Mouse (Mus musculus) neural tube, embryonic 15.5 days (tissue): ENCODE data around the gene Mga. TPM values are rescaled to one million over a fixed set of nuclear protein-coding genes. Genes with fewer than 3 reads are reported as not detected.

ENCODE experiments used
- ATAC-seq: fragments of 200-750 bp; cut with Nextera tagmentation; 2 replicates; pipeline ENCODE4 v1.8.0; 2017; ENCODE audit warnings: mild to moderate bottlenecking, moderate TSS enrichment, moderate library complexity; ENCODE audit not compliant: low FRiP score
- H3K27ac ChIP-seq: fragments of 300-500 bp; sonication (generic); replicated peaks from 2 replicates; pipeline ENCODE4 v1.5.1; 2015; ENCODE audit warnings: mild to moderate bottlenecking, inconsistent platforms
- H3K27me3 ChIP-seq: fragments of 300-500 bp; sonication (generic); replicated peaks from 2 replicates; pipeline ENCODE4 v1.6.1; 2015; ENCODE audit warnings: inconsistent platforms
- H3K36me3 ChIP-seq: fragments of 300-500 bp; sonication (generic); 2 replicates; pipeline ENCODE4 v1.6.1; 2015; ENCODE audit warnings: inconsistent platforms
- H3K4me1 ChIP-seq: fragments of 300-500 bp; sonication (generic); 2 replicates; pipeline ENCODE4 v1.6.1; 2015; ENCODE audit warnings: inconsistent platforms
- H3K4me2 ChIP-seq: fragments of 300-500 bp; sonication (generic); 2 replicates; pipeline ENCODE4 v1.6.1; 2015; ENCODE audit warnings: inconsistent platforms, mild to moderate bottlenecking, moderate library complexity
- H3K4me3 ChIP-seq: fragments of 300-500 bp; sonication (generic); replicated peaks from 2 replicates; pipeline ENCODE4 v1.5.1; 2015; ENCODE audit warnings: mild to moderate bottlenecking, inconsistent platforms
- H3K9ac ChIP-seq: fragments of 300-500 bp; sonication (generic); replicated peaks from 2 replicates; pipeline ENCODE4 v1.6.1; 2015; ENCODE audit warnings: mild to moderate bottlenecking, inconsistent platforms
- H3K9me3 ChIP-seq: fragments of 300-500 bp; sonication (generic); replicated peaks from 2 replicates; pipeline ENCODE4 v1.6.1; 2016; ENCODE audit warnings: inconsistent platforms
- WGBS: fragments of 180-500 bp; shearing (Covaris S2); methylation state at CpG from one replicate; pipeline ENCODE4 v1.1.7; 2015; ENCODE audit warnings: mixed read lengths; 5-methylcytosine and 5-hydroxymethylcytosine counted together
- polyA plus RNA-seq: library from polyadenylated mRNA; unstranded; fragments of >200 nt; fragmentation: Nextera tagmentation; extraction: Ambion mirVana; gene quantifications from 2 replicates; pipeline ENCODE4 v1.2.1, GENCODE M21; 2015

Gene Mga
- polyA plus RNA-seq, 1 experiment from 2014 or later, result 25.4 TPM

DNA sequence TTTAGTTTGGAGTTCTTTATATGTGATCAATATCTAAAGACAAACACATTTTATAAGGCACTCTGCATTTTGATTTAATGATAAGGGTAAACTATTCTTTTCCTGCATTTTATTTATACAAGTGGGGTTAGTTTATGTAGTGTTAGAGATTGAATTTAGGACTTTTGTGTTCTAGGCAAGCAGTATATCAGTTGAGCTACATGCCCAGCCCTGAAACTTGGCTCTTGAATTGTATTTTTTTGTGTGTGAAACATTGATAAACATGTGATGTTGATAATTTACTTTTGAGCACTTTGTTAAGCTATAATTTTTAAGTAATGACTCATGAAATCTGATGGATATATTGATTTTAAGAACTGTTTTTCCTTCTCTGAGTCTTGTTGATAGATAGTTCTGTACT, 19.0 kb downstream of the Mga start:
- H3K27ac ChIP-seq, result no peak overlapping the region
- H3K36me3 ChIP-seq, result 0 out of 2 replicates have a peak, but pooled peaks cover 5% of the 10 kb centered on the region
- ATAC-seq, result no peak
- no peaks in the 10 kb centered on the region for H3K9me3 ChIP-seq
- no peaks in the 10 kb centered on the region for H3K27me3 ChIP-seq
- no peak overlapping the region for H3K4me2 ChIP-seq
- no peak overlapping the region for H3K4me3 ChIP-seq
- H3K9ac ChIP-seq, result no peak overlapping the region
- H3K4me1 ChIP-seq, result no peaks in the 10 kb centered on the region

DNA sequence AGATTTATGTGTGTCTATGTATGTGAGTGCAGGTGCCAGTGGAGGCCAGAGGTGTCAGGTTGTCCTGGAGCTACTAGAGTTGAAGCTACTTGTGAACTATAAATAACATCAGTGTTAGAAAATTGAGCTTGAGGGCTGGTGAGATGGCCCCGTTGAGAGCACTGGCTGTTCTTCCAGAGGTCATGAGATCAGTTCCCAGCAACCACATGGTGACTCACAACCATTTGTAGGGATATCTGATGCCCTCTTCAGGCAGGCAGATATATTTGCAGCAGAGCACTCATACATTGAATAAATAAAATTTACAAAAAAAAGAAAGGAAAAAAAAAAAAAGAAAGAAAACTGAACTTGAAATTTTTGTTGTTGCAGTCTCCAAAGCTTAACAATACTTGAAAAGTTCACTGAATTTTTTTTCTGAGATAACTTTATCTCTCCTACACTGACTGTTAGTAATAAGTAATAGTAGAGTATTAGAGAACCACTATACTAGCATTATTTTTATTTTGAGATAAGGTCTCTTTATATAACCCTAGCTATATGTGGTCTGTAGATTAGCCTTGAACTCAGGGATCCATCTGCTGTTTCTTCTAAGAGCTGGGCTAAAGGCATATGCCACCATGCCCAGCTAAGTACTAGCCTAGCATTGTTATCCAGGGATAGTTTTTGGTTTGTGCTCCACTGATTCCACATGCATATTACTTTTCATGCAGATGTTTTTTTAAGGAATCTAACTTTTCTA, 20.8 kb downstream of the Mga start:
- H3K9ac ChIP-seq, result no peak overlapping the region
- no peak overlapping the region for H3K4me2 ChIP-seq
- no peak overlapping the region for H3K27ac ChIP-seq
- ATAC-seq, result no peak
- H3K4me3 ChIP-seq, result no peak overlapping the region
- H3K36me3 ChIP-seq, result peaks cover 13% of the 10 kb centered on the region
- H3K4me1 ChIP-seq, result no peaks in the 10 kb centered on the region
- WGBS, result 85% methylated on average over 1 of the region's 1 CpGs
- H3K9me3 ChIP-seq, result no peaks in the 10 kb centered on the region
- H3K27me3 ChIP-seq, result no peaks in the 10 kb centered on the region

DNA sequence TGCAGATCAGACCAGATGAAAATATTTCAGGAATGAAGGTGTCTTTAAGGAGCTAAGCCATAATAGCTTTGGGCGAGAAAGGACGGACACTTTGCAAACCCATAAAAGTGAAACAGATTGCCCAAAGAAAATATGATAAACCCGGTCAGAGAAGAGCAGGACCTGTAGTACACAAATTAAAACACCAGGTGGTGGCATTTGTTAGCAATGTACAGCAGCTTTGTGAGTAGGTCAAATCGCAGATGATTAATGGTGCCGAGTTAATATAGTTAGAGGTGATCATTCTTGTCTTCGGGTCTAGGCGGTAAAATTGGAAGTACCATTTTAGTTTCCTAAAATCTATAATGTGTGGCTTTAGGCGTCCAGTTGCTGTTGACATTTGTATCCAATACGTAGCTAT, 73.5 kb downstream of the Mga start:
- no peak for ATAC-seq
- Histone ChIP-seq H3K9me3 (no peaks in the 10 kb centered on the region), H3K27me3 (no peaks in the 10 kb centered on the region), H3K27ac (no peak overlapping the region), H3K4me3 (no peak overlapping the region), H3K9ac (no peak overlapping the region), H3K36me3 (peaks cover 12% of the 10 kb centered on the region), H3K4me2 (no peak overlapping the region), H3K4me1 (peaks cover 29% of the 10 kb centered on the region)
- WGBS, result 55% methylated on average over 9 of the region's 9 CpGs

DNA sequence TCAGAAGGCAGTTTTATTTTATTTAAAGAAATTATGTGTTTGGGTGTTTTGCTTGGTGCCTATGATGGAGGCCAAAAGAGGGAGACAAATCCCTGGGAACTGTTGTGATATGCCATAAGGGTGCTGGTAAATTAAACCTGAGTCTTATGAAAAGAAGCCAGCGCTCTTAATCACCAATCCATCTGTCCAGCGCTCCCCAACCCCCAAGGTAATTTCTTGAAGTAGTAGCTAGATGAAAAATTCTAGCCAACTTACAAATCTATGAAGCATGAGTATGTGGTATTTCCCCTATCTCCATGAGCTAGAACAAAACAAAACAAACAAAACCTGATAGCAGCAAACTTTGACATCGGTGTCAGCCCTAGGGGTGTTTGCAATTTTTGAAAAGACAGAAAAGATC, 74.3 kb downstream of the Mga start:
- no peaks in the 10 kb centered on the region for H3K27me3 ChIP-seq
- 78% methylated on average over 3 of the region's 3 CpGs for WGBS
- H3K4me1 ChIP-seq, result peaks cover 34% of the 10 kb centered on the region
- no peak overlapping the region for H3K9ac ChIP-seq
- H3K4me3 ChIP-seq, result peak overlapping the region; percentile 91; the same call in 1 of the 2 replicates
- peak overlapping the region; percentile 86; the same call in 1 of the 2 replicates for H3K27ac ChIP-seq
- H3K4me2 ChIP-seq, result peak overlapping the region; percentile 67
- ATAC-seq, result no peak
- H3K36me3 ChIP-seq, result peaks cover 6% of the 10 kb centered on the region
- H3K9me3 ChIP-seq, result no peaks in the 10 kb centered on the region

DNA sequence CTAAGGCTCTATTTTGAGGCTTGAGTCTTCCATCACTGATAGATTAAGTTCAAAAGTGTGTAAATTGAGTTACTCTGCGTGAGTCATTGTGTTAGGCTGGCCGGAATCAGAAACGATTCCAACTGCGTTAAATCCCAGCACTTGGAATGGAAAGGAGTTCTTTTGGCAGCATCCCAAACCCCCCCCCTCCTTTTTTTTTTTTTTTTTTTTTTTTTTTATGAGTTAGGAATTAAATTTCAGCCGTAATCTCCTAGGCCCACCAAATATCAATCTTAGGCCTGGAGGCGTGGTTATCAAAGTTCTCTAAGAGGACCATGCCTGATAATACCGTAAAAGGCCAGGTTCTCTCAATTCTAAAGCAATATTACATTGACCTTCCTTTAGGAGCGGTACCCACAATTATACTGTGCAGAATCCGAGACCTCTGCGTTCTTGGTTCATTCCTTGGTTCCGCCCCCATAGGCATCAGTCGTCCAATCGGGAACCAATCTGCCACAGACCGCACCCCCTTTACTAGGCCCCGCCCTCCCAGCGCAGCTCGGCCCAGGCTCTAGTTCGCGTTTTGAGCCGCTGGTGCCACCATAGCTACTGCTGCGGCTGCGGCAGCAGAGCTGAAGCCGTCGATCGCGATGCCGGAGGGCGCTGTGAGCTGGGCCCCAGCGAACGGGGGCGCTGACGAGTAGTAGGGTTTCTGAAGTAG, 75.0 kb downstream of the Mga start:
- peak overlapping the region; percentile 91 for H3K4me3 ChIP-seq
- H3K9me3 ChIP-seq, result no peaks in the 10 kb centered on the region
- H3K27ac ChIP-seq, result peak overlapping the region; percentile 86
- peak overlapping the region; percentile 67 for H3K4me2 ChIP-seq
- peaks cover 41% of the 10 kb centered on the region for H3K4me1 ChIP-seq
- peaks cover 5% of the 10 kb centered on the region for H3K36me3 ChIP-seq
- ATAC-seq, result peak; percentile 99
- H3K9ac ChIP-seq, result peak overlapping the region; percentile 89
- H3K27me3 ChIP-seq, result no peaks in the 10 kb centered on the region
- WGBS, result 3% methylated on average over 32 of the region's 32 CpGs

DNA sequence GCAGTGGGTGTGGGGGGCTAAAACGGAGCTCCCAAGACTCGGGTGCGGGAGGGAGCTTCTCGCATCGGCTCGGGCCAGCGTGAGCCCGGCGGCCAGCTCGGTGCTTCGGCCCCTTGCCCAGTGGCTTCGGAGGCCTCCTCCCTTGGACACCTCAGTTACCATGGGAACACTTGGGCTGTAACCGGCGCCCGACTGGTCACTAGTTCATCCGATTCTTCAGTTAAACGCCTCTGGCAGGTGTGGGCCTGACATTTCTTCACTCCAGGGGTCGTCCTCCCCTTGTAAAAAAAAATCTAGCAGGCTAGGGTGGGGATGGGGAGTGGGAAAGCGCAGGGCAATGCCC, 75.5 kb downstream of the Mga start, which contains the start of gene Mapkbp1:
Mapkbp1 (plus strand) TSS at position 163 of the 343 bp plus-strand sequence.
- peak within 1 kb of the TSS; percentile 89 for H3K9ac ChIP-seq
- peak; percentile 83 for ATAC-seq
- H3K4me1 ChIP-seq, result peaks cover 45% of the 10 kb centered on the region
- H3K4me3 ChIP-seq, result peak within 1 kb of the TSS; percentile 91
- H3K4me2 ChIP-seq, result peak within 1 kb of the TSS; percentile 67
- H3K9me3 ChIP-seq, result no peaks in the 10 kb centered on the region
- H3K27ac ChIP-seq, result peak within 1 kb of the TSS; percentile 86
- WGBS, result 1% methylated on average over 19 of the region's 19 CpGs
- no peaks in the 10 kb centered on the region for H3K27me3 ChIP-seq
- peaks cover 5% of the 10 kb centered on the region for H3K36me3 ChIP-seq

DNA sequence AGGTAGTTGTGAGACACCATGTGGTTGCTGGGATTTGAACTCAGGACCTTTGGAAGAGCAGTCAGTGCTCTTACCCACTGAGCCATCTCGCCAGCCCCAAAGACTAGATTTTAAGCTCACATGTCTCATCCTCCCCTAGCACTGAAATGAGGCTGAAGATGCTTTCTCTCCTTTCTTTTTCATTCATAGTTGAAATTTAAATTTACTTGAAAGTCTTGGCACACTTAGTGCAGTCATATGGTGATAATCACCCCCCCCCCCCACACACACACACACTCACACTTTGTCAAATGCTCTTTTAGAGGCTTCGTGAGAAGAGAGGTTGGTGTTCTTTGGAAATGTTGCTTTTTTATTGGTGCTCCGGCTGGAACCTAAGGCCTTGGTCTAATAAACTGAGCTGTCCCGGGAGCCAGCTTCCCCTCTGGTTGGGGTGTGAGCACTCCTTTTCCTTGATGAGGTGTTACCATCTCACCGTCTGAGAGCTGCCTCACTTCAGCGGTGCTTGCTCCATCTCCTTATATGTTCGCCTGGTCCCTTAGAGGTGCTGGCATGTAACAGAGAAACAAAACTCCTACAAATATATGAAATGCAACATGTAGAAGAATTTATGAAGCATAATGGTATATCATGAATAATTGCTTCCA, 83.4 kb downstream of the Mga start:
- H3K4me2 ChIP-seq, result no peak overlapping the region
- H3K27me3 ChIP-seq, result no peaks in the 10 kb centered on the region
- no peak overlapping the region for H3K4me3 ChIP-seq
- H3K36me3 ChIP-seq, result peaks cover 8% of the 10 kb centered on the region
- no peak for ATAC-seq
- no peak overlapping the region for H3K9ac ChIP-seq
- WGBS, result 83% methylated on average over 7 of the region's 7 CpGs
- peaks cover 32% of the 10 kb centered on the region for H3K4me1 ChIP-seq
- no peaks in the 10 kb centered on the region for H3K9me3 ChIP-seq
- H3K27ac ChIP-seq, result no peak overlapping the region

DNA sequence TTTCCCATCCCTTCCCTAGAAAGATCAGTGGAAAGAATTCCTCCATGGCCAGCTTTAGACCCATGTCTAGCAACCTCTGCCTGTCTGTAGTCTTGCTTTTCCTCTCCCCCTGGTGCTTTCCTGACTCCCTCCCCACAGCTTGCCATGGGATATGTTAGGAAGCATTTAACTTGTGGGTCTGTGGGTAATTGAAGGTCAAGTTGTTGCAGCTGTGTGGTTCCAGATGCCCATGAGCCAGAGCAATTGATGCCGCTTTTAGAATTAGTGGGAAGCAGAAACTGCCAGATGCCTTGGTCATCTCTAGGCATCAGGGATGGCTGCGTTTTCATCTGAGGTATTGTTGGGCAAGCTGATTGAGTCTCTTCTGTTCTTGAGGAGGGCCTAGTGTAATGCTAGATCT, 84.6 kb downstream of the Mga start:
- Histone ChIP-seq H3K9ac (no peak overlapping the region), H3K4me1 (peaks cover 24% of the 10 kb centered on the region), H3K27ac (no peak overlapping the region), H3K36me3 (peaks cover 8% of the 10 kb centered on the region), H3K27me3 (no peaks in the 10 kb centered on the region), H3K4me3 (no peak overlapping the region), H3K9me3 (no peaks in the 10 kb centered on the region), H3K4me2 (no peak overlapping the region)
- 92% methylated on average over 2 of the region's 2 CpGs for WGBS
- ATAC-seq, result no peak

DNA sequence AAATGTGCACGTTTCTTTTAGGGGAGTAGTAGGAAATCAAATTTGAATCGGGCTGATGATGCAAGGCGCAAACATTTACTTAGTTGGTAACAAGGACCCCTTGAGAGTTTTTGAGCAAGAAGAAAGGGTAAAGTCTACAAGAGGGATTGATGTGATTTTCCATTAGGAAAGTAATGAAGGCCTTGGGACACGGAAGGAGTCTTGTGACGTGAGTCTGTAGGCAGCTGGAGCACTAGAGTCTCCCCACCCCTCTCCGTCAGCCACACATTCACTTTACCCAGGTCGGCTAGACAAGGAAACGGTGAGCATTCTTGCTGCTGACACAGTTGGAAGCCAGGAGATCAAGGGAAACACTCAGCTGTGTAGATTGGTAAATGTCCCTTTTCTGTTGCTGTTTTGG, 88.8 kb downstream of the Mga start:
- Histone ChIP-seq H3K9ac (no peak overlapping the region), H3K4me3 (no peak overlapping the region), H3K4me2 (no peak overlapping the region), H3K9me3 (no peaks in the 10 kb centered on the region), H3K36me3 (peaks cover 8% of the 10 kb centered on the region), H3K27me3 (no peaks in the 10 kb centered on the region), H3K4me1 (no peaks in the 10 kb centered on the region), H3K27ac (no peak overlapping the region)
- no peak for ATAC-seq
- 67% methylated on average over 8 of the region's 8 CpGs for WGBS

DNA sequence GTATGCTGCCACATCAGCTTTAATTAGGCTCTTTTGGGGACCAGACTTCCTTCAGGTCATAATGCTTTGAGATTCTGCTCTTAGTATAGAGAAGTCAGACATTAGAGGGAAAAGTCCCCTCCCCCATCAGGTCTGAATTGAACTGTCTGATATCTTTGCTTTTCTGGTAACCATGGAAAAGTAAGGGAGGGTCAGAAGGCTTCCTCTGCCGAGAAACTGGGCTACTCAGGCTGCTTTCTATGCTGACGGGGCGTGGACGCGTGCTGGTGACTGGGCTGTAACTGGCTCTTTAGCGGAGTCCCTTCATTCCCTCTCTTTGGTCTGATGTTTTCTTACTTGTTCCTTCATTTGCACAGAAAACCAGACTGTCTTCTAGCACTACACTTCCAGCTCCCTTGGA, 89.3 kb downstream of the Mga start:
- no peak overlapping the region for H3K4me3 ChIP-seq
- WGBS, result 67% methylated on average over 6 of the region's 6 CpGs
- ATAC-seq, result no peak

DNA sequence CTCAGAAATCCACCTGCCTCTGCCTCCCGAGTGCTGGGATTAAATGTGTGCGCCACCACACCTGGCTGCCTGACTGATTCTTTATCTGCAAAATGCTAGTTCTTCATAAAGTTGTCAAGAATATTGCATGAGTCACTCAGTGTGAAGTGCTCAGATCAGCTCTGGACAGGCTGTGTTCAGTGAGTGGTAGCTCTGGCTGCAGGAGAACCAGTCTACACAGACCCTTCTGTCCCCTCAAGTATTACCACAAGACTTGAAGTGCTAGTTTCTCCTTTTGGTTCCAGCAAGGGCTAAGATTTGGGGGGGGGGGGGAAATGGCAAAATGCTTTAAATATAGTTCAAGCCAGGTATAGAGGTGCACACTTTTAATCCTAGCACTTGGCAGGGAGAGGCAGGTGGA, 90.4 kb downstream of the Mga start:
- H3K36me3 ChIP-seq, result peaks cover 3% of the 10 kb centered on the region
- no peaks in the 10 kb centered on the region for H3K9me3 ChIP-seq
- ATAC-seq, result no peak
- H3K4me2 ChIP-seq, result no peak overlapping the region
- no peak overlapping the region for H3K9ac ChIP-seq
- H3K4me1 ChIP-seq, result no peaks in the 10 kb centered on the region
- no peak overlapping the region for H3K4me3 ChIP-seq
- H3K27ac ChIP-seq, result no peak overlapping the region
- WGBS, result 100% methylated on average over 2 of the region's 2 CpGs
- no peaks in the 10 kb centered on the region for H3K27me3 ChIP-seq

More for the DNA sequence above, 89.3 kb downstream of the Mga start:
- Histone ChIP-seq H3K36me3 (peaks cover 8% of the 10 kb centered on the region), H3K4me1 (no peaks in the 10 kb centered on the region), H3K9me3 (no peaks in the 10 kb centered on the region), H3K27ac (no peak overlapping the region), H3K9ac (no peak overlapping the region), H3K27me3 (no peaks in the 10 kb centered on the region), H3K4me2 (no peak overlapping the region)

DNA sequence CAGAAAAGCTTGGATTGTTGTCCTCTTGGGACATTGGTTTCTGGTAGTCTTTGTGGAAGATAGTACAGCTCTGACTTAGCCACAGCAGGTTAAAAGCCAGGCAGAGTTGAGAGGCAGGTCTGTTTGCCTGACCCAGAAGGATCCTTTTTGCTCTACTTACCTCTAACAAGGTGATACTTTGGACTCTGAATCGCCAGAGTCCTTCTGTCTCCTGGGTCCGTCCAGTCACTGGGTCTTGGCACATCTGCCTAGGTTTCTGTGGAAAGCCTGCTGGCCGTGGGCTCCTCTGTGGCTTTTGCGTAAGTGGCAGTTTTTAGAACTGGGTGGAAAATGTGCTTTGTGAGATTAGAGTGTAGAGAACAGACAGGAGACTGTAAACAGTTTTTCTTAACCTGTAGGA, 91.9 kb downstream of the Mga start:
- Histone ChIP-seq H3K4me3 (no peak overlapping the region), H3K9me3 (no peaks in the 10 kb centered on the region), H3K4me1 (no peaks in the 10 kb centered on the region), H3K36me3 (peaks cover 3% of the 10 kb centered on the region; the same call in 1 of the 2 replicates), H3K4me2 (no peak overlapping the region), H3K9ac (no peak overlapping the region), H3K27me3 (no peaks in the 10 kb centered on the region), H3K27ac (no peak overlapping the region)
- ATAC-seq, result no peak
- WGBS, result 97% methylated on average over 4 of the region's 4 CpGs
